Mouse (Mus musculus) neural tube, embryonic 10.5 days (tissue): Measurements from ENCODE around the gene Rabep1.

Source experiments
- DNase-seq: peaks from one replicate; pipeline ENCODE4 v3.0.0-alpha.2; 2017; ENCODE audit warnings: low spot score; ENCODE audit errors: extremely low spot score

Rabep1 gene

DNA sequence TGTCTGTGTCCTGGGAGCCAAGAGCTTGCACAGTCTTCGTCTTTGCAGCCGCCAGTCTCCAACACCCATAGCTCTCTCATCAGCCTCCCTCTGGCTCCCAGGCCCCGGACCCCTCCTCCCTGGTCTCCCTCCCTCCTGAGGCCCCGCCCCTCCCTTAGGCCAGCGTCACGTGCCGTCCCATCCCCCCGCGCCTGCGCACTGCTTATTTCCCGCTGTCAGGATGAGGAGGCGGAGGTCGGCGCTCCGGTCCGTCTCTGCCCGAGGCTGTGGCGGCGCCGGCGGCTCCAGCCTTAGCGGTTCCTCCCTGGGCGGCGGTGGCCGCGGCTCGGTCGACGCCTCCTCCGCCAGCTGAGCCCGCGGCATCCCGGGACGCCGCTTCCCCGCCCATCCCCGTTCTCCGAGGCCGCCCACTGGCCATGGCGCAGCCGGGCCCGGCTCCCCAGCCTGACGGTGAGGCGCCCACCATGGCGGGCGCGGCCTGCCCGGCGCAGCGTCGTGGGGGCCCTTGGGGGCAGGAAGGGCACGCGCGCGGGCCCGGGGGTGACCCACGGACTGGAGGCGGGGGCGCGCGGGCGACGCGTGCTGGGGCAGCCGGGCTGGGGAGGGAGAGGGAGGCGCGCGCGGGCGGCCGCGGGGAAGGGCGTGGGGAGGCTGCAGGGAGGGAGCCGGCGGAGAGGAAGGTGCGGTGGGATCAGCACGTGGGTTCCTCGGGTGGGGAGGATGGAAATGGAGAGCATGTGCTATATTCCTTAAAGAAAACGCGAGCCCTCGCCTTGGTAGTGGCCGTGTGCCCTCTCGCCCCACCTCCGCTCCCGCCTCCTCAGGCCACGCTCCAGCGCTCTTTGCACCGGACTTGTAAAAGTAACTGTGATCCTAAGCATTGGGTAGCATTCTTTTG is at the start of gene Rabep1:
Gene Rabep1 (plus strand): TSS at position 220 of the 898 bp plus-strand sequence.
- peak; percentile 98 for DNase-seq

DNA sequence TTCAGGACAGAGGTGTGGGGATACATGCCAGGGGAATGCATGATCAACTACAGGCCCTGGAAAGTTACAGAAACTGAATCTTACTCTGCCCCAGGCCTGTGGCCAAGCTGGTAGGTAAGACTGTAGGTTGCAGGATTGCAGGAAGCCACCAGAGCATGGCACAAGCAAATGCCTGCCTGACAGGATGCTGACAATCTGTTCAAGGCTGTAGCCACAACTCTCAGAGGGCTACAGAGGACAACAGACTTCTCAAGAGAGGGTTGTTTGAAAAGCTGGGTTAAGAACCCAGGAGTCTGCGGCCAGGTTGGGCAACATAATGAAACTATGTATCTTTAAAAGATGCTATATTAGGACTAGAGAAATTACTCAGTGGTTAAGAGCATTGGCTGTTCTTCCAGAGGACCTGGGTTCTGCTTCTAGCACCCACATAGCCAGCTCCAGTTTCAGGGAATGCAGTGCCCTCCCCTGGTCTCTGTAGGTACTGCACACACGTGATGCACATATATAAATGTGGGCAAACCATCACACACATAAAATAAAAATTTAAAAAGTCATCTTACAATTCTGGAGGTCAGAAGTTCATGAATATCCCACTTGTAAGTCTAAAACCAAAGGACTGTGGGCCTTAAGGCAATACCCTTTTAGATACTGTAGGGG is 42.2 kb upstream of the Rabep1 start:
- no peak for DNase-seq

DNA sequence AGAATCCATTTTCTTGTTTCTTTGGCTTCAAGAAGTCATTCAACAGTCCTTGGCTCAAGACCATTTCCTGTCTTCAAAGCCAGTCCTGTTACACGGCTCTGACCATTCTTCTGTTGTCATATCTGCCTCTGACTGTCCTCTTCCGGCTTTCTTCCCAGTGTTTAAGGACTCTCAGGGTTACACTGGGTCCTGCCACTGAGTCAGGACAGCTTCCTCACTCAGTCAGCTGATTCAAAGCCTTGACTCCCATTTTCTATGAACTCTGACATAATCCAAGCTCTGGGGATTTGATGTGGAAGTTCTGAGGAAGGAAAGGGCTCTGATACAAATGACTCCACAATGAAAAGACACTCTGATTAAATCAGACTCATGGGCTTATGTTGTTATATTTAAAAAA is 41.7 kb upstream of the Rabep1 start:
- no peak for DNase-seq

DNA sequence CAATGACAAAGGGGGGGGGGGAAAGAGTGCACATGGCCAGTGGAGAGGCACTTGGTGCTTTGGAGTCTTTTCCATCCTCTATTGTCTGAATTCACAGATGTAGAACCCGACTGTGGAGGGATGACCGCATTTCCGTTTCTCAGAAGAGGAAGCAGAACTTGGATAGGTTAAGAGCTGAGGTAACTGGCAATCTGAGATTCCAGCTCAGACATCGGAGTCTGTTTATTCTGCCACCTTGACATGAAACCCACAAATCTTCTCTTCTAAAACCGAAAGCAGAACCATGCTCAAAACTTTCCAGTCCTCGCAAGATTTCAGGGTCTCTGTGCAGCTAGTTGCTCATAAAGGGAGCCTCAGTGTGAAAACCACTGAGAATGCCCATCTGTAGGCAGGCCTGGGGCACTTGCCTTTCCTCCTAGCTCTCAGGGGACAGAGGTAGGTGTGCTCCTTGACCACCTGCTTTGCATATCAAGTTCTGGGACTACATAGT is 40.8 kb upstream of the Rabep1 start:
- no peak for DNase-seq

DNA sequence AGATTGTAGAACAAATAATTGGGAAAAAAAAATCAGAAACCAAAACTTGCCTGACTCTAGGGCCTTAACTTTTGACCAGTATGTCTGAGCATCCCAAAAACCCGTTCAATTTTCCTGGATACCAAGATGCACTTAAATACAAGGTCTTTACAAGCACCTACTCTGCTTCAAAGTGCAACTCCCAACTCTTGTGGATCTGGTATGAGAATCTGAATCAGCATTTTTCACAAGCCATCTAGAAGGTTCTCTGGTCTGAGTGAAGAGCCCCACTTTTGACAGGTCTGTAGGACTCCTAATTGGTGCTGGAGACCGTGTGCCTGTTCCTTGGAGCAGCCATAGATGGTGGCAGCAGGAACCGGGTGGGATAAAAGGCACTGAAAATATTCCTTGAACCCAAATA is 40.2 kb upstream of the Rabep1 start:
- DNase-seq: no peak

DNA sequence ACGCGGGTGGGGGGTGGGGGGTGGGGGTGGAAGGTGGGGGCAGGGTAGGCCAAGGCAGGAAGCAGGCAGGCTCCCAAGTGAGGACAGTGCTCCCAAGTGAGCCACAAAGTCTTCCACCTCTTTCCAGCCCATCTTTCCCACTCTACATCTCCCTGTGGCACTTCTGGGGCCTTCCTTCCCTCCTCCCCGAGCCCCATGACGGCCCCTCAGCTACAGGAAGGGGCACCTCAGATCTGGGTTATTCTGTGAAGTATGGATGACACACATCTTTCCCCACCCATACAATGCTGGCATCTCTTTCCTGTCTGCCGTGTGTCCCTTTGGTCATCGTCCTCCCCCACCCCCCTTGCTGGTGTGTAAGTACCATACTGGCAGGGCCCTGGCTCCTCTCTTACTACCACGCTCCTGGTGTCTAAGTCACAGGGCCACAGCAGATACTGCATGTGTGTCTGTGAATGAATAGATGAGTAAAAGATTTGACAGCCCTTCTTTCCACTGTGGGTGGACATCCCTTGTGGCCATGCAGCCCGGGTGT is 38.9 kb upstream of the Rabep1 start:
- no peak for DNase-seq

DNA sequence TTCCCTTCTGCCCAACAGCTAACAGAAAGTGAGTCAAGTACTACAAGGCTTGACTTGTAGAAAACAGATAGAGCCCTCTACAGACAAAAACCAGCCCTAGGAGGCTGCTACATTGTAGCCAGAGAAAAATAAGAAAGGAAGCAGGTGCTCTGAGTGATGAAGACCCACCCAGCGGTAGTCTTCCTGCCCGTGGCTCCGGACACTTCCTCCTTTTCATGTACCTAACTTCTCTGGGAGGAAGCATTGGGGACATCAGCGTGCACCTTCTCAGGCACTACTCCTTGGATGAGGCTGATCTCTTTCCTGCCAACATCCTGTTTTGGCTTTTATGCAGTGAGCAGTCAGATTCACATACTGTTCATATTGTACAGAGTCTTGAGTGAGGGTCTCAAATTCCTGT is 37.9 kb upstream of the Rabep1 start:
- DNase-seq: no peak

DNA sequence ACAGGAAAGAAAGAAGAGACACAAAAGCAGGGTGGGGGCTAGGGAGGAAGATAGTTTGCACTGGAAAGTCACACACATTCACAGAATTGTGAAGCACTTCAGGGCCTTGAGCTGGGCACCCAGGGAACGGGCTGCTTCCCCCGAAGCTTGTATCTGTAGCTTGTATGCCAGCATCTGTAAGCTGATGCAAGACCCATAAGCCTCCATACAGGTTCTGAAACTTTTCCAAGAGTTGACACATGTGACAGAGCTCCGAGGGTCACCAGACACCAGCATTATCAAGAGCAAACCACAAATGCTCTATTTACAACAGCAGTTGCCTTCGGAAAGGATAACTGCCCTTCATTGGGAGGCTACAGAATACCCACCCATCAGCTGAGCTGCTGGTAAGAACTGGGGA is 36.9 kb upstream of the Rabep1 start:
- DNase-seq: no peak

DNA sequence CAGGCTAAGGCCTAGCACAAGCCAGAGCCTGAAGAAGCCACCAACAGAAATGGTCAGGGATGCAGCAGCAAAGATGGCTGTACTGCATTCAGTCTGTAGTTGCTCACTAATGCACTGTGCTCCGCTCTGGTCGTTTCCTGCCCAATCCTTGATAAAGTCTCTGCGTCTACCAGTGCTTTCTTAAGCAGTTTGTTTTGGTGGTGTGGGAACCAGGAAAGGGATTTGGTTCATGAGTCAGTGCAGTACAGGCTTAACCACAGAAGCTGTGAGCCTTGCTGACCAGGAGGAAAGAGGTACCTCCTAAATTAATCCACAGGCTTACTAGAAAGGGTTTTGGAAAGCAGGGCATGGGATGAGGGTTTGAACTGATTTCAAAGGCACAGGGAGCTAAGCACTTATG is 36.5 kb upstream of the Rabep1 start:
- DNase-seq: no peak

DNA sequence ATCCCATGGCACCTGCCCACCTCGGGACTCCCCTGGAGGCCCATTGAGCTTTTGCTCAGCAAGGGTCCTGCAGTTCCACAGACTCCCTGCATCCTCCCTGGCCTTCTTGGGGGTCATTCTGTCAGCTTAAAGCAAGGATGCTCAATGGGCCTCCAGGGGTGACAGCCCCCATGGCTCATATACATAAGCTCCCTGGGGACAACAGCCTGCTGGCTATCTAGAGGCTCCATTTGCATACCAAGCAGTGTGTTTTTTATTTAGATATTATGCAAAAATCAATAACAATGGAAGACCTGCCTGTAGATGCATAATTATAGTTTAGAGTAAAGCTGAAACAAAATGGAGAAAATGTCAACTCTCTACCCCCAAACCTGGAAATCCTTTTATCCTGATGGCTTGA is 35.6 kb upstream of the Rabep1 start:
- DNase-seq: no peak

DNA sequence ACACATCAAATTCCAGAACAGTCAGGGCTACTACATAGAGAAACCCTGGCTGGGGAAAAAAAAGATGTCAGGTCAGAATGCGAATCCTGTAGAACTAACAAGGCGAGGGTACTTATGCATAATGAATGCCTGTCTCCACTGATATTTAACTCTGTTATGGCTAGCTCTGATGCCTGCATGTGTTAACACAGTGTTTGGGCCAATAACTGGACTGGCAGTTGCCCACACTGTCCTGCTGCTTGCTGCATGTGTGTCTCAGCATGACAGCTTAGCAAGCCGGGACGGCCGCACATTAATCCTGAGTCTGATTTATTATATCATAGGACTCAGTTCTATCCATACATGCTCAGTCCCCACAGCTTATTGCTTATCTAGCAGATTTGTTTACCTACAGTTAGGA is 33.5 kb upstream of the Rabep1 start:
- no peak for DNase-seq

DNA sequence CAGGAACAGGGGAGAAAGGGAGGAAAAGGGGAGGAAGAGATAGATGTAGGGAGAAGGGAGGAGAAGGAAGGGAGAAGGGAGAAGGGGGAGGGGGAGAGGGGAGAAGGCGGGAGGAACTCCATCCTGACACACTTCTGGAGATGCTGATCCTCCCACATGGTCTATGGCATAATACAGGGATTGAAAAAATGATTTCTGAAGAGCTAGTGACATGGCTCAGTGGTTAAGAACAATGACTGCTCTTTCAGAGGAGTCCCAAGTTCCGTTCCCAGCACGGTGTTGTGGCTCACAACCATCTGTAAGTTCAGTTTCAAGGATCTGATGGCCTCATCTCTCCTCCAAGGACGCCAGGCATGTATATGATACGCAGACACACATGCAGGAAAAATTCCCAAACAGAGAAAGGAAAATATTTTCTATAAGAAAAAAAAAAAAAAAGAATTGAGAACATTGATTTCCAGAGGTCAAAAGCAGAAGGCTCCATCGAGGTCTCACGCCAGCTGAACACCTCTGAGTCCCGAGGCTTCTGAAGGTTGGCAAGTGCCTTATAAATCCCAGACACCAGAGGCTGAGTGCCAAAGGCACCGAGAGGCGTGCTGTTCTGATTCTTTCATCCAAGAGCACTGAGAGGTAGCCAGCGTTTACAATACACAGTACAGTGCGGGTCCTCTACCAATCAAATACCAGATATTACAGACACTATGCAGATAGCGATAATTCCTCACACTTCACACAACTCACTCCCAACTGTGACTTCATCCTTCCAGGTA is 32.9 kb upstream of the Rabep1 start:
- no peak for DNase-seq

DNA sequence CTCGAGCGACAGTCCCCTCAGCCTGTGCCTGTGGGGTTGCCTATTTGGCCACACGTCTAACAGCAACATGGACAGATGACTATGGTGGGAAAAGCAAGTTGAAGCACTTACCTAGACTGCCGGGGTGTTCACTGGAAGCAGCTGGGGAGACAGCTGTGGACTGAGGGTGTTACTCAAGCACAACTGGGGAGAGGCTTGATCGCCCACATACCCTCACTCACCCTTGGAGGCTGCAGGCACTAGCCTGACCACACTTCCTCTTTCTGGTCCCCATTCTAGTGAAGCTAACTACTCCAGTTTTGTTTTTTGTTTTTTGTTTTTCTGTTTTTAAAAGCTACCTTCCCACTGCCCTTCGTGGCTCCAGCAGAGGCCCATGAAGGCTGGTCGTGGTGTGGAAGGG is 32.2 kb upstream of the Rabep1 start, which contains the start of gene Scimp:
Gene Scimp (minus strand): TSS at position 222 of the 400 bp plus-strand sequence.
- DNase-seq: no peak

DNA sequence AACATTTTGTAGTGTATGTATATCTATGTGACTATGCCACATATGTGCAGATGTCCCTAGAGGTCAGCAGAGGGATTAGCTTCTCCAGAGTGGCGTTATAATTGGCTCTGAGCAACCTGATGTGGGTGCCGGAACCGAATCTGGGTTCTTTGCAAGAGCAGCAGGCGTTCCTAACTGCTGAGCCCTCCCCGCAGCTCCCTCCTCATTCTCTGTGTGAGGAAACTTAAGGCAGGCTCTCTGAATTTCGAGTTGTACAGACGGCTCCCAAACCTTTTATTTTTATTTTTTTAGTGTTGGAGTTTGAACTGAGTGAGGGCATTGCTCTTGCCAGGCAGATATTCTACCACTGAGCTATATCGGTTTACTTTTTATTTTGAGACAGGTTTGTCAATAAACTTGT is 29.5 kb upstream of the Rabep1 start:
- no peak for DNase-seq

DNA sequence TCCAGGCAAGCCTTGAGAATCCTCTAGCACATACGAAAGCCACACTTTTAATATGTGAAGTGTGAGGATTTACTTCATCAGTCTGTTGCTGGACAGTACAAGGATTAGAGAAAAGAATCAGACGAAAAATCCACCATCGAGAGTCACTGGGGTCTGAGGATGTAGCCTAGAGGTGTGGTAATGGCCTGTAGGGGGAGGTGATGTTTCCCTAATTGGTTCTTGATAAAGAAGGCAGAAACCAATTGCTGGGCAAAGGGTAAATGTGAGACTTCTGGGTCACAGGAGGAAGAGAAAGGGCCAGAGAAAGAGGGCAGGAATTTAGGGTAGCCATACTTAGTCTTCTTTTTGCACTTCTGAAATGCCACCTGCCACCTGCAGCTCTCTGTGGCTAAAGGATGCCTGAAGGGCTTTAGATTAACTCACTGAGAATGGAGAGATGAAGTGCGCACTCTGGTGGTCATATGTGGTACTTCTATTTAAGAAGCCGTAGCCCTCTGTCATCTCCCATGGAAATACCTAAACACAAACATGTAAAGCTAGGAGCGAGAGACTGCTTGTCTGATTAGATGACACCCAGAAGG is 29.0 kb upstream of the Rabep1 start:
- peak; percentile 59 for DNase-seq

DNA sequence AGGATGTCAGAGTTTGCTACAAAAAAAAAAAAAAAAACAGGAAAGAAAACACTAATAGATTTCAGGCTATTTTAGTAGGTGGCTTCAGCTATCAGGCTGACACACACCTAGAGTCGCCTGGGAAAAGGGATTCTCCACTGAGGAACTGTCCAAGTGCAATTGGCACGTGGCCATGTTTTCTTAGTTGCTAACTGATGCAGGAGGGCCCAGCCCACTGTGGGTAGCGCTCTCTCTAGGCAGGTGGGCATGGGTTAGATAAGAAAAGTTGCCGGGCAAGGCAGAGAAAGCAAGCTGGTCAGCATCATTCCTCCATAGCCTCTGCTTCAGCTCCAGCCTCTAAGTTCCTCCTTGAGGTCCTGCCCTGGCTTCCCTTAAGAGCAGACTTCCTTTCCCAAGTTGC is 27.8 kb upstream of the Rabep1 start:
- no peak for DNase-seq

DNA sequence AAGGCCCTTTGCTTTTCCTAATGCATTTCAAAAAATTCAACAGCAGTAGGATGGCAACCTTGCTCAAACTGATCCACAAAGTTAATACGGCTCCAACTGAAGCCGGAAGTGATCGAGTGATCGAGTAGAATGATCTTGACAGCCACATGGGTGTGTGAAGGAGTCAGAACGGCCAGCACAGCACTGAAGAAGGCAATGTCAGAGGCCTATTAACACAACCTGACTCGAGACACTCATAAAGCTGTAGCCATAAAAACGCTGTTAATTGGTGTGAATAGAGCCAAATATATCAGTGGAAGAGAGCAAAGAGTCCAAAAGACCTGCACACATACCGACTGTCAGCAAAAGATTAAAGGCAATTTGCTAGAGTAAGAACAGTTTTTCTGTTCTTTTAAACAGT is 24.5 kb upstream of the Rabep1 start:
- no peak for DNase-seq

DNA sequence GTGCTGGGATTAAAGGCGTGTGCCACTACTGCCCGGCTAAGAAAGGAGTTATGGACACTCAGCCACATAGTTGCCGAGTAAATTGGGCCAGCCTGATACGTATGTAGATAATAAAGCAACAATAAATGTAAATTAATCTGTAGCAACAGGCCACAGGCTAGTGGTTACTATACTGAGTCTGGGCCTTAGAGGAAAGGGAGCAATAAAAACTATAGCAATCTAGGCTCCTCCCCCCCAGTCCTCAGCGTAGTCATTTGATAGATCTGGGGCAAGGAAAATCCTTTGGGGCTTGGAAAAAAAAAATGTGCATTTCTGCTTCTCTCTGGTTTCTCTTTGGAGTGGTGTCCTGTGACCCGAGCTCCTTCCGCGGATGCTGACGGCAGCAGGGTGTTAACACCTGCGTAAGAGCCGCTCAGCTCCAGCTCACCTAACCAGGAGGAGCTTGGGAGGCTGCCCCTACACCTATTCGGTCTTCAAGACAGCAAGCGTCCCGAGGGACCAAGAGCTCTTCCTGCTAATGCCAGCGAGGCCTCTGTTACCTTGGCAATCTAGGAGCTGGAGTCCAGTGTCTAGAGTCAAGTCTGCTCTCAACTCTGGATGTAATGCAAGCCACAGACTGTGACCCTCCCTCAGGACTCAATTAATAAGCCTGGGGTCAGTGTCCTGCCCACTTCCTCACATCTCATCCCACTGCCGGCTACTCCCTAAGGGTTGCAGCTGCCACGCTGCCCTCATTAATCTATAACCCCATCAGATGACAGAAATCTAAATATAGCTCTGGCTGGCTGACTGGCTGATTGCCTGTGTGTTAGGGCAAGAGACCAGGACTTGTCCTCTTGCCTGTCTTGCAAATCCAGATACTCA is 22.6 kb upstream of the Rabep1 start:
- peak; percentile 16 for DNase-seq

DNA sequence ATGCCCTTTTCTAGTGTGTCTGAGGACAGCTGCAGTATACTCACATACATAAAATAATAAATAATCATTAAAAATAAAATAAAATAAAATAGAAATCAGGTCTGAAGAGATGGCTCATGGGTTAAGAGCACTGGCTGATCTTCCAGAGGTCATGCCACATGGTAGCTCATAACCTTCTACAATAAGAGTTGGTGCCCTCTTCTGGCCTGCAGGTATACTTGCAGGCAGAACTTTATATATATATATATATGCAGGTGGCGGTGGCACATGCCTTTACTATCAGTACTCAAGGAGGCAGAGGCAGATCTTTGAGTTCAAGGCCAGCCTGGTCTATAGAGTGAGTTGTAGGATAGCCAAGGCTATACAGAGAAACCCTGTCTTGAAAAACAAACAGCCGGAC is 18.4 kb upstream of the Rabep1 start:
- no peak for DNase-seq

DNA sequence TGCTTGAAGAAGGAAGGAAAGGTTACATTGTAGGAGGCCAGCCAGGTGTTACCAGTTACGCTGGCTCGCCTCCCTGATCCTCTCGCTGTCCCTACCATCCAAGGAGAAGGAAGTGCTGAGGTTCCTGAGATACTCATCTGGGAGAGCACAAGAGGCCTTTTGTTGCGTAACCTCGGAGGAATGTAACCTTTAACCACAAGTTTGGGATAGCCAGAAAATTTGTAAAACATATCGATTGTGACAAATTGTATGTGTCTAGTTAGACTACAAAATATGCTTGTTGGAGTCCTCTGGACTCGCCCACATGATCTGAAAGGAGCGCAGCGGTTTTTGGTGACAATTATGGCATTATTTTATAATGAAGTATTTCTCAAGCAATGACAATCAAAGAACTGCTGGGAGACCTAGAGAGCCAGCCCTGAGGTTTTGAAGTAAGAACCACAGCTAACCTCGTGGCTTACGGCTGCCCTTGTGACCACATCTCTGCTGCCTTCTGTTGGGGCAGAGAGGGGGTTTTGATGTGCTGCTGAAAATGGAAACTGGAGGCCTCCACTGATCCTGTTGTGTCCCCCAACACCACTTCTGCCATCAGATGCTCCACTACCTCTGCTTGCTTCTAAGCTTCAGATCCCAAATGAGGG is 15.5 kb upstream of the Rabep1 start:
- DNase-seq: no peak
